Mouse (Mus musculus): ENCODE data around the gene Plxnd1. TPM values are rescaled to one million over a fixed set of nuclear protein-coding genes. Genes with fewer than 3 reads are reported as not detected.

Plxnd1 gene
- polyA plus RNA-seq (2014; fragmentation: Illumina TruSeq; extraction: RNeasy Lipid Tissue Mini Kit (QIAGEN cat#74804); ENCODE audit: low read depth, low replicate concordance): 11.1 TPM

DNA sequence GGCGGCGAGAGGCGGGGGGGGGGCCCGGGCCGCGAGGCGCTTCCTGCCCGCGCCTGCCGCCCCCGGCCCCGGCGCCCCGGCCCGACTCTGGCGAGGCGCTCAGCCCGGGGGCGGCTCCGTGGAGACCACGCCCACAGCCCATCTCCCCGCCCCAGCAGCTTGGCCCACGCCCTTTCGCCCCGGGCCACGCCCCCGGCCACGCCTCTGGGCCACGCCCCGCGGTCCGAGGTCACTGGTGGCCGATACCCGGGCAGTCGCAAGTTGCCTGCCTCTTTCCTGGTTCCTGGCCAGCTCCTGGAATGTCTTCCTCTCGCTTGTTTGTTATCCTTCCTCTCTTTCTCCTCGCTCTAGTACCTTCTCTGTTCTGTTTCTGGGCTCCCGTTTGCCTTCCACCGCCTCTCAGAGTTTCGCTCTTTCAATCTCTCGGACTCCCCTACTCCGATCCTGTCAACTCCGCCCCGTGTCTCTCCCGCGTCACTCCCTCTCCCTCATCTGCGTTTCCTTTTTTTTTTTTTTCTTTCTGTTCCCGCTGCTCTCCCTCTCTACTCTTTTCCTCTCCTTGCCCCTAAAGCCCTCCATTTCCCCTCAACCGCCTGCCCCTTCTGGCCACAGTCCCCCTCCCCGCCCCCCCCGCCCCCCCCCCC lies at the start of gene Plxnd1:
Plxnd1 (minus strand) TSS at position 129 of the 644 bp plus-strand sequence.

DNA sequence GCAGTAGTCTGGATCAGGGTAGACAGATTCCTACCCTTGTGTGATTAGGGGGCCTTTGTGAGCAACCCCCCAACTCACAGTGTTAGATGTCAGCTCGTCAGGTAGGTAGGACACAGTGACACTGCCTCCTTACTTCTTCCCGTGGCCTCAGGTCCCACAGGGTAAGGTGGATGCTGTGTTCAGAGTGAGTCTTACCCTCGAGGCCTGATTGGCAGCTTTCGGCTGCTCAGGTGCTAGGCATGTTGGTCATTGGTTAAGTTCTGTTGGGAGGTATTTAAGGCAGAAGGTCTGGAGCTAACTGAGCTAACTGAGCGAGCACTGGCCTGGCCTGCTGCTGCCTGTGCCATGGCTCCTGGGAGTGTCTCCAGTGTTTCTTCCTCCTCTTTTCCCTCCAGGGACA lies 50.2 kb downstream of the Plxnd1 start, which contains the start of gene H1foo:
H1foo (plus strand) TSS at position 301 of the 400 bp plus-strand sequence.

DNA sequence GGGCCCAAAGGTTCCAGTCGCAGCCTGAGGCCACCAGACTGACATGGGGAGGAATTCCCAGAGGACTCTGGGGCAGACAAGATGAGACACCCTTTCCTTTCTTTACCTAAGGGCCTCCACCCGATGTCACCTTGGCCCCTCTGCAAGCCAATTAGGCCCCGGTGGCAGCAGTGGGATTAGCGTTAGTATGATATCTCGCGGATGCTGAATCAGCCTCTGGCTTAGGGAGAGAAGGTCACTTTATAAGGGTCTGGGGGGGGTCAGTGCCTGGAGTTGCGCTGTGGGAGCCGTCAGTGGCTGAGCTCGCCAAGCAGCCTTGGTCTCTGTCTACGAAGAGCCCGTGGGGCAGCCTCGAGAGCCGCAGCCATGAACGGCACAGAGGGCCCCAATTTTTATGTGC lies 63.2 kb downstream of the Plxnd1 start, which contains the start of gene Rho:
Rho (plus strand) TSS at position 110 of the 400 bp plus-strand sequence.

Other genes with a start within 250 kb of the Plxnd1 start
- not detected for gene Tmem40, start 232.6 kb downstream of the Plxnd1 start, polyA plus RNA-seq (2014; fragmentation: Illumina TruSeq; extraction: RNeasy Lipid Tissue Mini Kit (QIAGEN cat#74804); ENCODE audit: low read depth, low replicate concordance)
- 0.11 TPM for gene Cand2, start 220.5 kb downstream of the Plxnd1 start, polyA plus RNA-seq (2014; fragmentation: Illumina TruSeq; extraction: RNeasy Lipid Tissue Mini Kit (QIAGEN cat#74804); ENCODE audit: low read depth, low replicate concordance)
- 153 TPM for gene Rpl32, start 186.3 kb downstream of the Plxnd1 start, polyA plus RNA-seq (2014; fragmentation: Illumina TruSeq; extraction: RNeasy Lipid Tissue Mini Kit (QIAGEN cat#74804); ENCODE audit: low read depth, low replicate concordance)
- gene Efcab12, start 156.6 kb downstream of the Plxnd1 start, polyA plus RNA-seq (2014; fragmentation: Illumina TruSeq; extraction: RNeasy Lipid Tissue Mini Kit (QIAGEN cat#74804); ENCODE audit: low read depth, low replicate concordance): not detected
- gene Mbd4, start 141.6 kb downstream of the Plxnd1 start, polyA plus RNA-seq (2014; fragmentation: Illumina TruSeq; extraction: RNeasy Lipid Tissue Mini Kit (QIAGEN cat#74804); ENCODE audit: low read depth, low replicate concordance): 1.2 TPM
- 0.79 TPM for gene Ift122, start 141.5 kb downstream of the Plxnd1 start, polyA plus RNA-seq (2014; fragmentation: Illumina TruSeq; extraction: RNeasy Lipid Tissue Mini Kit (QIAGEN cat#74804); ENCODE audit: low read depth, low replicate concordance)
- not detected for gene Rho, start 63.3 kb downstream of the Plxnd1 start, polyA plus RNA-seq (2014; fragmentation: Illumina TruSeq; extraction: RNeasy Lipid Tissue Mini Kit (QIAGEN cat#74804); ENCODE audit: low read depth, low replicate concordance)
- gene H1foo, start 50.1 kb downstream of the Plxnd1 start, polyA plus RNA-seq (2014; fragmentation: Illumina TruSeq; extraction: RNeasy Lipid Tissue Mini Kit (QIAGEN cat#74804); ENCODE audit: low read depth, low replicate concordance): not detected
- gene Tmcc1, start 198.5 kb upstream of the Plxnd1 start, polyA plus RNA-seq (2014; fragmentation: Illumina TruSeq; extraction: RNeasy Lipid Tissue Mini Kit (QIAGEN cat#74804); ENCODE audit: low read depth, low replicate concordance): 14.9 TPM
- 23.8 TPM for gene Washc2, start 213.0 kb upstream of the Plxnd1 start, polyA plus RNA-seq (2014; fragmentation: Illumina TruSeq; extraction: RNeasy Lipid Tissue Mini Kit (QIAGEN cat#74804); ENCODE audit: low read depth, low replicate concordance)